Mouse (Mus musculus) 416B (cell line): ENCODE measurements around the gene Cd180.
A peak's percentile ranks its signal among the peaks of the same experiment; 100 is the strongest.

Source experiments
- DNase-seq: peaks from one replicate; pipeline ENCODE4 v3.0.0; 2011; ENCODE audit warnings: low read depth

Gene Cd180

DNA sequence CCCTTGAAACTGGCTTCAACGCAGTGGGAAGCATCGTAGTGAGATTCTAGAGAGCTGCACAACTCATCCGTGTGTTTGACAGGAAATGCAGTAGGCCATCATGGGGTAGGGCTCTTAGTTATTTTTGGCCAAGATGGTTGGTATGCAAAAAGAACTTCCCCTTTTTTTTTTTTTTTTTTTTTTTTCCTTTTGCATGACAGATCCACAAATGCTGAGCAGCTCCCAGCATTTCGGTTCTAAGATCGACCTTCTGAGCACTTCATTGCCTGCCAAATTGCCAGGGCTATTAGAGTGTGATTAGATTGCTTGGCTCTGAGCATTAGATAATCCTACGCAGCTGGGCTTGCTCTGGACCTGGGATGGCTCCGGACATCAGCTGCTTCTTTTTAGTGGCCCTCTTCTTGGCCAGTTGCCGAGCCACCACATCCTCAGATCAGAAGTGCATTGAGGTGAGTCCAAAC is at the start of gene Cd180:
Gene Cd180 (plus strand): TSS at position 218 of the 461 bp plus-strand sequence.
- DNase-seq: peak; percentile 91

DNA sequence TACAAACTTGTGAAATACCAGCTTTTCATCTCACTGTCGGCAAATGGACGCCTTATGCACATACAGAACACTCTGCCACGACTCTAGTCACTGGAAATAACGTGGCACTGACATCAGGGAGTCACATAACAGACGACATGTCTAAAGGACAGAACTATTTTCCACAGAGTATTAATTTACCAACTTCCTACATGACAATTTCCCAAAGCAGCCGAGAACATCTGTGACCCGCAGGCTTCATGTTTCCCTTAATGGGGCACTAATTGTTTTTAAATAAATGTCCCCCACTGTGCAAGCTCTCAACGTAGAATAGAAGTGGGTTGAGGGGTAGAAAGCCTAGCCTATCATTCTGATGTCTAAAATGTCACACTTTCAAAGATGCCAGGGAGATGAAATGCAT is 49.0 kb upstream of the Cd180 start:
- peak; percentile 16 for DNase-seq

DNA sequence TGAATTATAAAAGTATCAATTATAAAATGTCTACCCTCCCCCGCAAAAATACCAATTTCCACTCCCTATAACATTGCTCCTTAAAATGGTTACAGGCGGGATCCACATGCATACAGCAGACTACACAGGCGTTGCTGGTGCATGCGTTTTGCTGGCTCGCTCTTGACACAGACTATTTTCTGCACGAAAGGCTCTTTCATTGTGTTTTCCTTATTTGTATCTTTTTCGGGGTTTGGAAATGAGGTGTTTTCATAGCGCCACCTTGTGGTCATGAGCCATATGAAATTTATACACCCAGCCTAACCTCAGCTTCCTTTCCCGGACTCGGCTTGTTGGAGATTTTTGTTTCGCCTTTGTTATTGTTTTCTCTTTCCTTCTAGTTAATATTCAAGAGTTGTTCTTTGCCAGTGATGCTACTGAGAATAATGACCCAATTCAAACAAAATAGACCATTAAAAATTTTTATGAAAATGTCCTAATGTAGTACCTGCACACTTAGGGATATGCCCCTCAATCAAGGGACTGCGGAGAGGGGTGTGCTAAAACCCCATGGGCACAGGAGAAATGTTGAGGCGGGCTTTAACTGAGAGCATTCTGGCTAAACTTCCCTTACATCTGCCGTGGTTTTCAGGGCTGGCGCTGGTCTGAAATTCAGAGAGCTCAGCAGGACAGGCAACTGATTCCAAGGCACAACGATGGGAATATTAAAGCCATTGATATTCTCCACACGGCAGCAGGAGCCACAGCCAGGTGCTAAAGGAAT is 48.4 kb upstream of the Cd180 start:
- peak; percentile 91 for DNase-seq

DNA sequence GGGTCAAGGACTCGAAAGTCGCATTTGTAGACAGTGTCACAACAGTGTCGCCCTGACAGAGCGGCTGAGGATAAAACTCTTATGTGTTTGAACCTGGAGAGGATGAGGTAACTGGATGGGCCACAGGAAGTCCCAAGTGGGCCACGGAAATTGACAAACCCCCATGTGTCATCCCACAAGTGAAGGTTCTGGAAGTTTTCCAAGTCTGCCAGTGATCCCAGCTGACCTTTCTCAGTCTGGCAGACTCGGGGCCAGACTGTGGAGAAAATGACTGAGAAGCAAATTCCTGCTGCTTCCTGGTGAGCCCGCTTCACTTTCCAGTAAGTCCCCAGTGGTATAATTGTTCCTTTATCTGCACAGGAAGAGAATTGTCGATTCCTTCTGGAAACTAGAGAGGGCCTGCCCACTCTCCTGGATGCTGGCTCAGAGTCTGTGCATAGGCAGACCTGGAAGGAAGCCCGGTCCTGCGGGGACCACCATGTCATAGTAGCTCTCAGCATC is 47.0 kb upstream of the Cd180 start:
- DNase-seq: peak; percentile 81

DNA sequence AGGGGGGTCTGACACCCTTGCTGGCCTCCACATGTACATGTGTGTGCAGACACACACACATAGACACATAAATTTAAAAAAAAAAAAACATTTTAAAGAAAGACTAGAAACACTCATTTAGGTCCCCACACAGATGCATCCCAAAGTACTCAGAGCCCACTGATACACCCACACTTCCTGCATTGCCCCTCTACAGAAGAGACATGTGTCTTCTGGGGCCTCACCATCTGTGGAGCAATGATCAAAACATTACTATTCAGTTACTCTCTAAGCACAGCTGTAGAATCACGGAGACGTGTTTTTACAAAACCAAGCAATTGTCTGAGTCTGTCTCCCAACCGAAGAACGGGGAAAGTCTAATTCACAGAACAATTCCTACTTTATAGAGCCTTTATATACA is 45.8 kb upstream of the Cd180 start:
- DNase-seq: no peak

DNA sequence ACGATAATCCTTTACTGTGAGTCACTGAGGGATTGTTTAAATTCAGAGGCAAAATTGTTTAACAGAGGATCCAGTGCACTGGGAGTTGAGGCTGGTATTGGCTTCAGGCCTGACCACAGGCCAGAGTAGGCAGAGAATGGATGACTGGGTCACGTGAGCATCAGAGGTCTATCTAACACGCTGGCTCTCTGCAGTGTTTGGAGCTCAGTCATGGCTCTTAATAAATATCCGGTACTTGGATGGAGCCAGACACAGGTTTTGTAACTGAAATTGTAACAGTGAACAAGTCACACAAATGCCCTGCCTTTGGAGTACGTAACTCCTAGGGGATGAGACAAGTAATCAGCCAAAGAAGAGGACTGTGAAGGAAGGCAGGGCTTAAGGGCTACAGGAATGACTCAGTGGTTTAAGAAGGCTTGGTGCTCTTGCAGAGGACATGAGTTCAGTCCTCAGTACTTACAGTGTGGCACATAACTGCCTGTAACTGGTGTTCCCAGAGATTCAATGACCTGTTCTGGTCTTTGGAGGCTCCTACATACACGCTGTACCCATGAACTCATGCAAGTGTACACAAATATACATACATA is 41.0 kb upstream of the Cd180 start:
- peak; percentile 45 for DNase-seq

DNA sequence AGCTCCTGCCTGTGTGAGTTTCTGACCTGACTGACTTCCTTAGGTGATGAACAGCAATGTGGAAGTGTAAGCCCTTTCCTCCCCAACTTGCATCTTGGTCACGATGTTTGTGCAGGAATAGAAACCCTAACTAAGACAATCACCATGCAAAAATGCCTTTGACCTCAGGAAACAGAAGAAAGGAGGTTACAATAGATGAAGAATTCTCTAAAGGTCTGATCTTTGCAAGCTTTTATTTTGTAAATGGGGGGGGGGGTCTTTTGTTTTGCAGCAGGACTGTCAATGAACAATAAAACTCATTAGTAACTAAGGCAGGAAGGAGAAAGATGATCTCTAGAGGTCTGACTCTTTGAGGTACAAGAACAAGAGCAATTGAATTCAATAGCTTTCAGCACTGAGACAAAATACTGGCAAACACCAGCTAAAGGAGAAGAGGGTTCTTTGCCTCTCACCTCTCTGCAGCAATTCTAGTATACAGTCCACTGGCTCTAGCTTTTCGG is 38.2 kb upstream of the Cd180 start:
- no peak for DNase-seq

DNA sequence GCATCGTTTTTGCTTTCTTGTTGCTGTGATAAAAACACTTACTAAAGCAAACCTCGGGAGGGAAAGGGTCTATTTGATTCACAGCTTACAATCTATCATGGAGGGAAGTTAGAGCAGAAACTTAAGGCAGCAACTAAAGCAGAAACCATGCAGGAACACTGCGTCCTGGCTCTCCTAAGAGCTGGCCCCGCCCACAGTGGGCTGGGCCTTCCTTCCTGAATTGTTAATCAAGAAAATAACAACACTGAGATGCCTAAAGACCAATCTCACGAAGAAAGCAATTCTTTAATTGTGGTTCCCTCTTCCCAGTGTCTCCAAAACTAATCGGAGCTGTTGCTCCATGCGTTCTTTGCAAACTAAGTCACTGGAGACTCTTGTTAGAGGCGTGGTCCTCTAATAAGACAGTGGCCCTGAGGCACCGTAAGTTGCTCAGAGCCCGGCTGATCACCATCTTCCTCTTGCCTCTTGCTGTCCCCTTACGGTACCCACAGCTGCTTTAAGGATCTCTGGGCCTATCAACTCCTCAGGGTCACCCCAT is 37.1 kb upstream of the Cd180 start:
- DNase-seq: no peak

DNA sequence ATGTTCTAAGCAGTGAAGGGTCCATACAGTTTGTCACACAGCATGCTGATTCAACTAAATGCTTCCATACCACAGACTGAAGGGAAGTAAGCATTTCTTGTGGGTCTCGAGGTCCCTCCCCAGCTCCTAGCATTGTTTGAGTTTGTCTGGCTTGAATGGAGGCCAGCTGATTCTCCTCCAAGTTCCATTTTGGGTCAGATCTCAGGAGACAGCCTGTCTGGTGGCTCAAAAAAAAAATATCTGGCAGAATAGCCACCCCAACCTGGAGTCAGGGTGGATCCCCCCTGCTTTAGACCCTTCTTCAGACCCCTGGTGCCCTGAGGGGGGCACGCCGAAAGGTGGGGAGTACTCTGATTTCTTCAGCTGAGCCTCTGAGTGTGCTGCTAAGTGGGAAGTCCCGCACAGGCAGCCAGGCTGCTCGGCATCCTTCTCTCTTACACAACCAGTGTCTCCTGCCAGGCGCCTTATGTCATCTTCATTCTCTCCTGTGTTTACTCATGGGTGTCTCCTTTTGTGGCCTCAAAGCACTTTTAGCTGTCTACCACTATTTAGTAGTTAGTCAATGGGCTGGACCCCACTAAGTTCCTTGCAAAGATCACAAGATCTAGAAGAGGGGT is 35.0 kb upstream of the Cd180 start:
- DNase-seq: peak; percentile 18

DNA sequence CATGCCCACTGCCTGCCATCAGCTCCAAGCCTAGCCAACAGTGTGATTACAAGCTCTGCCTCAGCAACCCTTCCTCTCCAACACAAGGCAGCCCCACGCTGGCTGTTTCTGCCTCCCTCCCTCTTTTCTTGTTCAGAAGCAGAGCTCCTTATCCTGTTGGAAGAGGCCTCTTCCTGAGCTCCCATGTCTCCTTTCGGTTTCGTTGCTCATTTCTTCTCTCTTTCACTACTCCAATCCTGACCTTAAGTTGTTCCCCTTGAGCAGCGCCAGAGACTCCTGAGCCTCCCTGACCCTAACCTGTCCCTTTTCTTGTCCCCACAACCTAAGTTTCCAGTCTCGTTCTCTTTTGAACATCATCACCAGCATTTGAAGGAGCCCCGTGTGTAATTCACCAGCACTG is 29.3 kb upstream of the Cd180 start:
- DNase-seq: peak; percentile 17

DNA sequence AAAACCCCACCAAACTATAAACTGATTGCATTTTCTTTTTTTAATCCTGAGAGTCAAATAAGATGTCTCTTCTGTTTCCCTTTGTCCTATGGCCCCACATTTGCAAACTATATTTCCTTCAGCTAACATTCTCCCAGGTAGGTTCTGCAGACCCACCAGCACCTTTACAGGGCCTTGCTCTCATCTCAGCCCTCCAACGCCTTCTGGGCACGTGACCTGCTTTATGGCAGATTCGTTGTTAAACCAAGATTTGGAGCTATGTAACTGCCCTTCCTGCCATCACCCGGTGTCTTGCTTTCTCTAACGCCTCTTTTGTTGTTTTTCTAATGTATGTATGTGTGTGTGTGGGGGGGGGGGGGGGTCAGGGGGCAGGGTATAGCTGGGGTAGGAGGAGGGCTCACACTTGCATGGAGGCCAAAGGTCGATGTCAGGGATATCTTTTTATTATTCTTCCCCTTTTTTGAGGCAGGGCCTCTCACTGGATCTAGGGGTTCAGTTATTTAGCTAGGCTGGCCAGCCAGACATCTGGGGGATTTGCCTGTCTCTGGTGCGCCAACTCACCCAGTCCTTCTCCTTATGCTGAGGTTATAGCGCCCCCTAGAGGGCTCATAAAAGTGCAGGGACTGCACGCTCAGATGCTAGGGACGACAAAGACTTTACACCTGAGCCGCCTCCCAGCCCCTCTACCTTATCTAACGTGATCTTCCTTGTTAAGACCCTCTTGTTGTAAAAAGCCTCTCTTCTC is 28.3 kb upstream of the Cd180 start:
- peak; percentile 99 for DNase-seq

DNA sequence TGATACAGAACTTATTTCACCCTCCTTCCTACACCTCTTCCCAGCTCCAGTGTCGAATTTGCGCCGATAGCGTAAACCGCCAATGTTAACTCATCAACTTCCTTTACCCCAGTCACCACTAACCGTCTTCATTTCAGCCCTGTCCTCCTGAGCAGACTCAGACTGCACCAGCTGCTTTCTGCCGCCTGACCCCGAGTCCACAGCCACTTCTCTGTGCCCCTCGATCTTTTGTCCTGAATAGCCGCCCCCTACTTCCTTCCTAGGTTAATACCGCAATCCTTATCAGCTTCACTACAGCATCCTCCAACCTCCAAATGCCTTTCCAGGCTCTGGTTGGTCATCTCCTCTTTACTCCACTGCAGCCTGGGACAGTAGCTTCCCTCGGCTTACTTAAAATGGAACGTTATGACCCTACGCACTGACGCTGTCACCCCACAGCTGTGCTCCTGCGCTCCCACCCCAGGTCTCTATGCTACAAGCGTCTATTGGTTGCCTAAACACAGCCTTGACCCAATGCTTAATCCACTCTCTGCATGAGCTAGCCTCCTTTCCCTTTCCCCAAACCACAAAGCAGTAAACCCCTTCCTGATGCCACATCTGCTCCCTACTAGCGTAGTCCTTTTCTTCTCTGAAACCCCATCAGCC is 27.6 kb upstream of the Cd180 start:
- DNase-seq: peak; percentile 100

DNA sequence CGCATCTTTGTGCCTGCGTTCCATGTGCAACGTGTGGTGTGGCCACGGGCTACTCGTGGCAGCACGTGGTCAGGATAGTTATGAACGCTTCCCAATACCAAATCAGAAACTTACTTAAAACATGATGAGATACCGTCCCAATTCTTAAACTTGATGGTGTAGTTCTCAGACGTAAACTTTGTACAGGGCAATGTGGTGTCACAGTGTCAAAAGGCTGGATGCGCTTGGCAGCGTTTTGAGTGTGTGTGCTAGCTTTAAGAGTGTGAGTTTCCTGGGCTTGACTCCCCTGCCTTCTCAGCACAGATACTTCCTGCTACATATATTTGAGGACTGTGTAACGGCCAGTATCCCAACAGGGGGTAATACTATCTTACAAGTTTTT is 27.1 kb upstream of the Cd180 start:
- DNase-seq: no peak

DNA sequence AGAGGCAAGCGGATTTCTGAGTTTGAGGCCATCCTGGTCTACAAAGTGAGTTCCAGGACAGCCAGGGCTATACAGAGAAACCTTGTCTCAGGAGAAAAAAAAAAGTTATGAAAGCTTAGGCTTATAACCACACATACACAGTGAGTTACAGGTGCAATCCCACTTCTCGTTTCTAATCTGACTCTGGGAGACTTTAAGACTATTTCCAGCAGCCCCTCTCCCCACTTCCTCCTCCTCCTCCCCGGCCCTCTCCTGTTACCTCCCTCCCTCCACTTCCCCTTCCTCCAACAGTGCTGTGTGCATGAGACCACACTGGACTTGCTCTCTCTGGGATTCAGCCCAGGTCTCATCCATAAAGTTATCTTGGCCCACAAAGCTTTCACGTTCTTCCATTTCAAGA is 26.6 kb upstream of the Cd180 start:
- DNase-seq: peak; percentile 90

DNA sequence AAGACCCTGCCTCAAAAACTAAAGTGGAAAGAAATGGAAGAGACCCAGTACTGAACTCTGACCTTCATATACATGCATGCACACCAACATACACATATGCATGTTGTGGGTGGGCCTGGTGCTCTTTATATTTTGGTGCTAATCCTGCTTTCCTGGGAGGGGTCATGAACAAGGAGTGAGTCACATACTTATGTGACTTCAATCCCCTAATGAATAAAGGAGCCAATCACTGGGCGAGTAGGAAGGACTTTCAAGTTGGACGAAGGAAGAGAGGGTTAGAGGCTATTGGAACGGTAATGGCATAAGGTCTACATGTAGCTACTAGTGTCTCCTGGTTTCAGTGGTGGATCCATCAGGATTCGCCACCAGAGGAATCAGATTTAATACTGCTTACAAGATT is 26.0 kb upstream of the Cd180 start:
- peak; percentile 90 for DNase-seq

DNA sequence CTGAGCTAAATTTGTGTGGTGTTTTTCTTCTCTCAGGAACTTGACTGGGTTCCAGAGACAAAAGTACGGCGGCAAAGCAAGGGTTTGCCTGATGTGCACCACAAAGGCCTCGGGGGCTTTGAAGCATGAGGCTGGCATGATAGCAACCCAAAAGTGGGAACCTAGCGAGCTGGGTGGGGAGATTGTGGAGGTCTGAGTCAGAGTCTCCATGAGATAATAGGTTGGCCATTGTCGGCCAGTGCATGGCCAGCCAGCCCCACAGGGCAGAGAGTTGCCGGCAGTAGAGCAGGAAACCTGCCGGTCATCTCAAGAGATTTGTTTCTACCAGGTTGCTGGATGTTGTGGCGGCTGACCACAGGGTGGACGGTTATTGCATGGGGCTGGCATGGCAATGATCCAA is 25.5 kb upstream of the Cd180 start:
- DNase-seq: peak; percentile 97

DNA sequence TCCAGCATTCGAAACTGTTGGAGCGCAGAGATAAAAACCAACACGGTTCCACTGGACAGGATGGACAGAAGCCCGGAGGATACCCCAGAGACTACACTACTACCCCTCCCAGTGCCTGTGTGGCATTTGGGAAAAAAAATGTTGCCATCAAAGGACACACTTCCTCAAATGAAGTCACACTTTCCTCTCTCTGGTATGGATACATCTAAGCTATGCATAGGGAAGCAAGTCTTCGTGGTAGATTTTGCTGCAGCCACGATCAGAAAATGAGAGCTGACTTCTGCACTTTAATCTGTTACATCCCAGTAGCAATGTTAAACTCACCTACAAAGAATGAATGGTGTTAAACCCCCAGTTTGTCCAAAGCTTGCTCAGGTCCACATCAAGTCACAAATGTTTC is 24.4 kb upstream of the Cd180 start:
- DNase-seq: peak; percentile 48

DNA sequence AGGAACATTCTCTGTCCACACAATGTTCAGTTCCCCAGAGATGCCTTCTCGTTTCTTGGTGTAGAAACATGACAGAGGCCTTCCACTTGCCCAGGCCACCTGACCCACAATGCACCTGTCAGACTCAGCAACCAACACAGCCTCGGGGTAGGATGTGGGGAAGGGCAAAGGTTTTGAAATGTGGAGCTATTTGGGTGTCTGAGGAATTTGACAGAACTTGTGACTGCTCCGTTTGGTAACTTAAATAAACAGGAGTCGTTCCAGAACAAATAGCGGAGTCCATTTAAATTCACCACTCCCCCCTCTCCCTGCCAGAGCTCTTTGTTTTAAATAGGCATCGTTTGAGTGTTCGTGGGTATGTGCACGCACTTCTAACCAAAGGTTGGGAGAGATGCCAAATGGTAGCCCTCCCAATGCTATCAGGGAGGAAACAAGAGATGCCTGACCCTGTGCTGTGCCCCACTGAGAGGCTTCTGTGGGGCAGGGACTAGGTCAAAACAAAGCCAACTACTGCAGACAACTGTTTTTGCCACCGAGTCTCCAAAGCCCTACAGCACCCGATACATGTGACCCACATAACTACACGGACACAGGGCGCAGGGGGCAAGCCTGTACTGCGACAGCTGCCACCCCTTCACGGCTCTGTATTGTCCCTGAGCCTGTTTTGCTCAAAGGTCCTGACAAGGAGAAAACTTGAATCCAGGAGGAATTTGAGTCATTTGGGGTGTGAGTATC is 23.7 kb upstream of the Cd180 start:
- DNase-seq: peak; percentile 85

DNA sequence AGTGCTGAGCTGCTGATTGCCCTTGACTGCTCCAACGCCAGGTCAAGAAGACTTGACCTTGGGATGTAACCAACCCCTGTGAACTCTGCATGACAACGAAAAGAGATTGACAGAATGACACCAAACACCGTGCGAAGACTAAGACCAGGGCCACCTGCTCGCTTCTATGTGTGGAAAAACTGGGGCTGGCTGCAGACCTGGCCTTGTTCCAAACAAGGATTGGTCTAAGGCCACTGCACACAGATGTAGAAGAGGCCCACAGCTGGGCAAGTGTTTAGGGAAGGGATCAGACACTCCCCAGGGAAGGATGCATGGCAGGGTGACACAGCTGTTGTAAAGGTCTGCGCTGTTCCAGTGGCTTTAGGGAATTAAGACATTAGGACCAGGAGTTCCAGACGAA is 22.9 kb upstream of the Cd180 start:
- DNase-seq: no peak

DNA sequence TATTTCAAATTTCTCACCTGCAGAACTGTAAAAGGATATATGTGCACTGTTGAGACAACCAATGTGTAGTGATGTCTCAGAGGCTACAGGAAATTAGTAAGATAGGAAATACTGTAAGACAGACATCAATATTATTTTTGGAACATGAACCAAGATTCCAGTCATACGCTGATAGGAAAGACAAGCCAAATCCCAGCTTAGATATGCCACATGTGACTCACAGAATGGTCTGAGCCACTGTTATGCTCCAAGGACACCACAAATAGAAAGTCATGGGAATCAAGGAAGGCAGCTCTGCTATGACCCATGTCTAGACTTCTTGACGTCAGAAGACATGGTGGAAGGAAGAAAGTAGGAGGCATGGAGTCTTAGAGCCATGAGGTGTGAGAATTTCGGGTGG is 19.3 kb upstream of the Cd180 start:
- no peak for DNase-seq

DNA sequence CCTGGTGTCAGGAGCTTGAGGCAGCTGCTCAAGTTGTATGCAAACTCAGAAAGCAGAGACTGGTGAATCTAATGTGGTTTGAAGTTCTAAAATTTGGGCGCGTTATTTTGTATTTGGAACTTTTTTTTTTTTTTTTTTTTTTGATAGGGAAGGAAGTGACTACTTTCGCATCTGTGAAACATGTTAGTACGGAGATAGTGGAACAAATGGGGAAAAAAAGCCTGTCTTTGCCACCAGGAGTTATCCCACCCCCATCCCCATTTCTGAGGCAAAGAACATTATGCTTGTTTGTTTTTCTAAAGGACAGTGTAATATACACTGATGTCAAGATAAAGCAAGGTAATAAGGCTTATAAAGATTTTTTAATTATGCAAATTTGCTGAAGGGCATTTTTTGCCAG is 15.8 kb upstream of the Cd180 start:
- peak; percentile 54 for DNase-seq
